Mouse (Mus musculus): ENCODE measurements at regions not wholly inside any gene's neighbourhood (a gene's known extent, or its start where the extent isn't known, plus 50 kb on each side); places are given as distances from the start of the nearest gene placed in this dataset.
A peak's percentile ranks its signal among the peaks of the same experiment; 100 is the strongest.
"Not testable (repeated sequence)": the region's sequence is repeated elsewhere in the genome, so short reads cannot be mapped to it uniquely, and the experiment has no call there.

DNA sequence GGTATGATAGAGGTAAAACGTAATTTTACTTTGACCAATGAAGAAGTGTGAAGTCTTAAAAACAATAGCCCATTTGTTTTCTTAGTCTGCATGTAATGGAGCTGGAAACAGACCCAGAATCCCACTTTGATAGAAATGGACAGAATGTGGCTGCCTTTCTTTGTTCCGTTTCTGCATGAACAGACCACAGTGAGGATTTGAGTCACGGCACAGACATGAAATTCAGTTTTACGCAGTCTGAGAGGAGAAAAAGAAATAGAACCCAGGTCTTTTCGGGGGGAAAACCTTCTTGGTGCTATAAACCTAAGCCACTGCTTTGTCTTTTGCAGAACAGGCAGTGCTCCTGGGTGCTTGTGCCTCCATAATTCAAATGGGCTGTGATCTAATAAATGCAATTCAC, 673.0 kb upstream of the Nr2f1 start:
- Histone ChIP-seq H3K4me2 (replicated peaks; ENCODE audit: low read depth) (no peak overlapping the region), H3K27ac (ENCODE audit: low read depth, low read length) (no peak overlapping the region), H3K27me3 (replicated peaks; ENCODE audit: control insufficient read depth, insufficient read depth, low read length) (no peaks in the 10 kb centered on the region), H3K4me1 (replicated peaks; ENCODE audit: control insufficient read depth, insufficient read depth, low read length) (no peaks in the 10 kb centered on the region), H3K36me3 (ENCODE audit: control insufficient read depth, insufficient read depth) (no peaks in the 10 kb centered on the region), H3K4me3 (ENCODE audit: low read depth, low read length) (no peak overlapping the region), H3K9me3 (ENCODE audit: control insufficient read depth) (no peaks in the 10 kb centered on the region), H3K9ac (ENCODE audit: low read depth, low read length) (no peak overlapping the region)
- 80% methylated on average over 5 of the region's 5 CpGs for WGBS
- no peak for ATAC-seq
- no peak for TF ChIP-seq CTCF (IDR thresholded peaks at IDR 0.05; ENCODE audit: low read depth)

GRCm38 (mm10) chr13:78871976-78872375, 672.4 kb upstream of the Nr2f1 start:
- no peaks in the 10 kb centered on the region for H3K36me3 ChIP-seq (ENCODE audit: control insufficient read depth, insufficient read depth)
- H3K27me3 ChIP-seq (replicated peaks; ENCODE audit: control insufficient read depth, insufficient read depth, low read length): no peaks in the 10 kb centered on the region
- no peak overlapping the region for H3K4me2 ChIP-seq (replicated peaks; ENCODE audit: low read depth)
- no peaks in the 10 kb centered on the region for H3K4me1 ChIP-seq (replicated peaks; ENCODE audit: control insufficient read depth, insufficient read depth, low read length)
- WGBS: 34% methylated on average over 6 of the region's 6 CpGs
- no peak overlapping the region for H3K4me3 ChIP-seq (ENCODE audit: low read depth, low read length)
- no peaks in the 10 kb centered on the region for H3K9me3 ChIP-seq (ENCODE audit: control insufficient read depth)
- no peak overlapping the region for H3K9ac ChIP-seq (ENCODE audit: low read depth, low read length)
- no peak for TF ChIP-seq CTCF (IDR thresholded peaks at IDR 0.05; ENCODE audit: low read depth)
- no peak for ATAC-seq
- no peak overlapping the region for H3K27ac ChIP-seq (ENCODE audit: low read depth, low read length)

DNA sequence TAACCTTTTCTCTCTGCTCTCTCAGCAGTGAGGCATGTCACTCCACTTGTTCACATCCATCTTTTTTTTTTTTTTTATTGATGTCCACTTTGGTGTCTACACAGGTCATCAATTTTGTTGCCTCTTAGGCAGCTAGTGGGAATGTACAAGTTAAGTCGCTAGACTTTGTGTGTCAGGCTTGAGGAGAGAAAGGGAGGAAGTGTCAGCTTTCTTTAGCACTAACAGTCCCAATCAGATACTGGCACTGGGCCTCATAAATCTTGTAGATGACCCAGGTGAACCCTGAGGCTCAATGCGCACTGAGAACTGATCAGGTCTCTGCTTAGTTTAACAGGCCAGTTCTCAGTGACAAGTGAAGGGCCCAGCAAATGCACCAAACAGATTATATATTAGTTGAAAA, 671.7 kb upstream of the Nr2f1 start:
- TF ChIP-seq CTCF (IDR thresholded peaks at IDR 0.05; ENCODE audit: low read depth): no peak
- Histone ChIP-seq H3K4me1 (replicated peaks; ENCODE audit: control insufficient read depth, insufficient read depth, low read length) (no peaks in the 10 kb centered on the region), H3K9ac (ENCODE audit: low read depth, low read length) (no peak overlapping the region), H3K4me2 (replicated peaks; ENCODE audit: low read depth) (no peak overlapping the region), H3K36me3 (ENCODE audit: control insufficient read depth, insufficient read depth) (no peaks in the 10 kb centered on the region), H3K27me3 (replicated peaks; ENCODE audit: control insufficient read depth, insufficient read depth, low read length) (no peaks in the 10 kb centered on the region), H3K4me3 (ENCODE audit: low read depth, low read length) (no peak overlapping the region), H3K27ac (ENCODE audit: low read depth, low read length) (no peak overlapping the region), H3K9me3 (ENCODE audit: control insufficient read depth) (no peaks in the 10 kb centered on the region)
- WGBS: 24% methylated on average over 2 of the region's 2 CpGs
- ATAC-seq: no peak

- H3K27me3 ChIP-seq (replicated peaks; ENCODE audit: control insufficient read depth, insufficient read depth, low read length); H3K36me3 ChIP-seq (ENCODE audit: control insufficient read depth, insufficient read depth); H3K9me3 ChIP-seq (ENCODE audit: control insufficient read depth); H3K4me1 ChIP-seq (replicated peaks; ENCODE audit: control insufficient read depth, insufficient read depth, low read length); H3K4me3 ChIP-seq (ENCODE audit: low read depth, low read length); ATAC-seq; H3K27ac ChIP-seq (ENCODE audit: low read depth, low read length); H3K9ac ChIP-seq (ENCODE audit: low read depth, low read length); H3K4me2 ChIP-seq (replicated peaks; ENCODE audit: low read depth): not testable (repeated sequence)
- WGBS: 84% methylated on average over 4 of the region's 4 CpGs
These were observed 624.8 kb upstream of the Nr2f1 start for GRCm38 (mm10) chr13:78824357-78824756.

DNA sequence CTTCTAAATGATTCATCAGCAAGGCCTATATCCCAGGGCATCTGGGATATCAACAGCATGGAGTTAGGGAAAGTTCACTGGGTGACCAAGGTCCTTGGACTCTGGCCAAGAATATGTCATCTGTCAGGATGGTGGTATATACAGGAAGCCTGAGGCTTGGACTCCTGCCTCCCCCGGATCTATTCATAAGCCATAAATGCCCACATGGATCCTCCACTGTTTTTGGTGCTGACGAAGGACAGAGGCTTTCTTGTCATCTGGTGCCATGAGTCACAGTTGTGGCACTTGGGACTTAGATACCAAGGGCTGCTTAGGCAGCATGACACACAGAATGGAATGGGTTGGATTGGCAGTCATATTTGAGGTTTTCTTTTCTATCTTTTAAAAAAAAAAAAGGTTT, 610.1 kb upstream of the Nr2f1 start:
- Histone ChIP-seq H3K4me2 (replicated peaks; ENCODE audit: low read depth) (no peak overlapping the region), H3K9ac (ENCODE audit: low read depth, low read length) (no peak overlapping the region), H3K4me1 (replicated peaks; ENCODE audit: control insufficient read depth, insufficient read depth, low read length) (no peaks in the 10 kb centered on the region), H3K27me3 (replicated peaks; ENCODE audit: control insufficient read depth, insufficient read depth, low read length) (no peaks in the 10 kb centered on the region), H3K4me3 (ENCODE audit: low read depth, low read length) (no peak overlapping the region), H3K36me3 (ENCODE audit: control insufficient read depth, insufficient read depth) (no peaks in the 10 kb centered on the region), H3K27ac (ENCODE audit: low read depth, low read length) (no peak overlapping the region), H3K9me3 (ENCODE audit: control insufficient read depth) (no peaks in the 10 kb centered on the region)
- 34% methylated on average over 2 of the region's 2 CpGs for WGBS
- ATAC-seq: peak; percentile 36; the same call in 1 of the 2 replicates
- TF ChIP-seq CTCF (IDR thresholded peaks at IDR 0.05; ENCODE audit: low read depth): no peak

- no peaks in the 10 kb centered on the region for H3K9me3 ChIP-seq (ENCODE audit: control insufficient read depth)
- no peak overlapping the region for H3K27ac ChIP-seq (ENCODE audit: low read depth, low read length)
- H3K4me2 ChIP-seq (replicated peaks; ENCODE audit: low read depth): no peak overlapping the region
- no peaks in the 10 kb centered on the region for H3K27me3 ChIP-seq (replicated peaks; ENCODE audit: control insufficient read depth, insufficient read depth, low read length)
- no peak overlapping the region for H3K9ac ChIP-seq (ENCODE audit: low read depth, low read length)
- no peak for TF ChIP-seq CTCF (IDR thresholded peaks at IDR 0.05; ENCODE audit: low read depth)
- H3K4me1 ChIP-seq (replicated peaks; ENCODE audit: control insufficient read depth, insufficient read depth, low read length): no peaks in the 10 kb centered on the region
- ATAC-seq: no peak
- H3K36me3 ChIP-seq (ENCODE audit: control insufficient read depth, insufficient read depth): no peaks in the 10 kb centered on the region
- no peak overlapping the region for H3K4me3 ChIP-seq (ENCODE audit: low read depth, low read length)
These were observed 603.2 kb upstream of the Nr2f1 start for GRCm38 (mm10) chr13:78802838-78803124.

- Histone ChIP-seq H3K4me1 (replicated peaks; ENCODE audit: control insufficient read depth, insufficient read depth, low read length) (no peaks in the 10 kb centered on the region), H3K27me3 (replicated peaks; ENCODE audit: control insufficient read depth, insufficient read depth, low read length) (no peaks in the 10 kb centered on the region), H3K36me3 (ENCODE audit: control insufficient read depth, insufficient read depth) (no peaks in the 10 kb centered on the region), H3K9ac (ENCODE audit: low read depth, low read length) (no peak overlapping the region), H3K4me2 (replicated peaks; ENCODE audit: low read depth) (no peak overlapping the region), H3K9me3 (ENCODE audit: control insufficient read depth) (no peaks in the 10 kb centered on the region), H3K27ac (ENCODE audit: low read depth, low read length) (no peak overlapping the region), H3K4me3 (ENCODE audit: low read depth, low read length) (no peak overlapping the region)
- ATAC-seq: no peak
- 46% methylated on average over 7 of the region's 7 CpGs for WGBS
- no peak for TF ChIP-seq CTCF (IDR thresholded peaks at IDR 0.05; ENCODE audit: low read depth)
These were observed 602.7 kb upstream of the Nr2f1 start for GRCm38 (mm10) chr13:78802011-78802837.
